Mouse (Mus musculus) stomach, postnatal 0 days (tissue): ENCODE data around the gene Ciapin1.
A peak's percentile ranks its signal among the peaks of the same experiment; 100 is the strongest.

Experiments used
- CTCF ChIP-seq: IDR thresholded peaks from 2 replicates; pipeline ENCODE4 v1.5.1; 2016; ENCODE audit warnings: antibody characterized with exemption, low read depth, mild to moderate bottlenecking, moderate library complexity
- EP300 ChIP-seq: optimal IDR thresholded peaks from 2 replicates; pipeline ENCODE3; 2016; ENCODE audit warnings: antibody characterized with exemption

GRCm38 (mm10) chr8:94857346-94858173, 19.4 kb upstream of the Ciapin1 start, which contains the start of gene Polr2c:
- TF ChIP-seq CTCF: peak; percentile 88
- TF ChIP-seq EP300: peak; percentile 10
